Mouse (Mus musculus) olfactory bulb, adult 2 months (tissue): ENCODE measurements around the gene Ear2.
"Not testable (repeated sequence)": the region's sequence is repeated elsewhere in the genome, so short reads cannot be mapped to it uniquely, and the experiment has no call there.

Source experiments
- CTCF ChIP-seq: fragments of 200-500 bp; IDR thresholded peaks from 2 replicates; pipeline ENCODE4 v1.5.1; 2012; ENCODE audit warnings: low read depth, mild to moderate bottlenecking, low read length, moderate library complexity; ENCODE audit not compliant: insufficient read depth
- POLR2A ChIP-seq: fragments of 200-500 bp; IDR thresholded peaks from 2 replicates; pipeline ENCODE4 v1.6.1; 2012; ENCODE audit warnings: mild to moderate bottlenecking, low read depth, low read length, moderate library complexity; ENCODE audit not compliant: insufficient read depth

DNA sequence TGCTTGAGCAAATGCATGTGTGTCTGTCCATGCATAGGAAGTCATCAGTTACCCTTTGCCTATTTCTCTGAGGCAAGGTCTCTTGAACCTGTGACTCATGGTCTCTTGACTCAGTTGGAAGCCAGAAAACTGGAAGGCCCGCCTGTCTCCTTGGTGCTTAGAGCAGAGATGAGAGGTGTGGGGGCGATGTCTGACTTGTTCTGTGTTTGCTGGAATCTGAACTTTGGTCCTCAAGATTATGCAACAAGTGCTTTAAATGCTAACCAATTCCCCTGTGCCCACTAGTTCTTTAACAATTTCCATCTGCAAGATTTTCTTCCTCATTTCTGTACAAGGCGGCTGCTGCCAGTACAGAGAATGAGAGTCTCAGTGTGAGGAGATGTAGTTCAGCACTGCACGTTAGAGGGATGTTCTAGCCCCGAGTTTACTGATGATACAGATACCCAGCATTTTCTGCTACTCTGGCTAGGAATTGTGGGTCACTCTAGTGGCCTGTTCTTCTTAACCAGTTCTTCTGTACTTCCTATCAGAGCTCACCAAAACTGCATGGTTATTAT lies 24.6 kb upstream of the Ear2 start:
- not testable (repeated sequence) for TF ChIP-seq POLR2A, CTCF
